Mouse (Mus musculus) olfactory bulb, adult 2 months (tissue): ENCODE measurements around the gene Dclk2.

ENCODE experiments used
- CTCF ChIP-seq: fragments of 200-500 bp; IDR thresholded peaks from 2 replicates; pipeline ENCODE4 v1.5.1; 2012; ENCODE audit warnings: low read depth, mild to moderate bottlenecking, low read length, moderate library complexity; ENCODE audit not compliant: insufficient read depth
- POLR2A ChIP-seq: fragments of 200-500 bp; IDR thresholded peaks from 2 replicates; pipeline ENCODE4 v1.6.1; 2012; ENCODE audit warnings: mild to moderate bottlenecking, low read depth, low read length, moderate library complexity; ENCODE audit not compliant: insufficient read depth

GRCm38 (mm10) chr3:86750652-86751051 is 170.0 kb downstream of the Dclk2 start:
- no peak for TF ChIP-seq CTCF
- no peak for TF ChIP-seq POLR2A
